Mouse (Mus musculus) midbrain, embryonic 13.5 days (tissue): ENCODE measurements at regions not wholly inside any gene's neighbourhood (a gene's known extent, or its start where the extent isn't known, plus 50 kb on each side); places are given as distances from the start of the nearest gene placed in this dataset.
A peak's percentile ranks its signal among the peaks of the same experiment; 100 is the strongest.

Source experiments
- ATAC-seq: fragments of 200-750 bp; cut with Nextera tagmentation; 2 replicates; pipeline ENCODE4 v1.8.0; 2017; ENCODE audit warnings: mild to moderate bottlenecking, moderate TSS enrichment, moderate library complexity
- H3K27ac ChIP-seq: fragments of 300-500 bp; sonication (generic); 2 replicates; pipeline ENCODE4 v1.5.1; 2015; ENCODE audit warnings: inconsistent platforms, mild to moderate bottlenecking, moderate library complexity
- H3K27me3 ChIP-seq: fragments of 300-500 bp; sonication (generic); 2 replicates; pipeline ENCODE4 v1.6.1; 2015; ENCODE audit warnings: mild to moderate bottlenecking, inconsistent platforms
- H3K36me3 ChIP-seq: fragments of 300-500 bp; sonication (generic); 2 replicates; pipeline ENCODE4 v1.6.1; 2015; ENCODE audit warnings: mild to moderate bottlenecking, inconsistent platforms
- H3K4me1 ChIP-seq: fragments of 300-500 bp; sonication (generic); replicated peaks from 2 replicates; pipeline ENCODE4 v1.6.1; 2015; ENCODE audit warnings: inconsistent platforms
- H3K4me2 ChIP-seq: fragments of 300-500 bp; sonication (generic); replicated peaks from 2 replicates; pipeline ENCODE4 v1.6.1; 2015; ENCODE audit warnings: moderate library complexity, mild to moderate bottlenecking, inconsistent platforms
- H3K4me3 ChIP-seq: fragments of 300-500 bp; sonication (generic); replicated peaks from 2 replicates; pipeline ENCODE4 v1.5.1; 2015; ENCODE audit warnings: mild to moderate bottlenecking, inconsistent platforms
- H3K9ac ChIP-seq: fragments of 300-500 bp; sonication (generic); replicated peaks from 2 replicates; pipeline ENCODE4 v1.6.1; 2015; ENCODE audit warnings: mild to moderate bottlenecking, inconsistent platforms
- H3K9me3 ChIP-seq: fragments of 300-500 bp; sonication (generic); 2 replicates; pipeline ENCODE4 v1.6.1; 2016; ENCODE audit warnings: mild to moderate bottlenecking, inconsistent platforms
- WGBS: fragments of 180-500 bp; shearing (Covaris S2); methylation state at CpG from one replicate; pipeline ENCODE4 v1.1.7; 2015; 5-methylcytosine and 5-hydroxymethylcytosine counted together

DNA sequence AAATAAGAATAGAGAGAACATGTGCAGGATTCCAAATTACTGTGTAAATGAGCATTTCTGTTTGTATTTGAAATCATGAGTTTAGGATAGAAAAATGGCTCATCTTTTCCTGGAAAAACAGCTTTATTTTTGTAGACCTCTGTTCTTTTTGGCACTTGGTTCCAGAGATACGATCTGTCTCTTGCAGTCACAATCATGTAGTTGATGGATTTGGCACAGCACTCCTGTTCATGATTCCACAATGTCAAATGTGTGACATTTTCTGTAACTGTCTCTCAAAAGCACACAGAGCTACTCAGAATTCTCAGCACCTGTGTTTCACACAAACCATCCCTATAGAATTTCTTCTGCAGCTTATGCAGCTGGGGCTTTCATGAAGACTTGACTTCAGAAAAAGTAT, 654.0 kb upstream of the Agtr1b start:
- ATAC-seq = no peak
- Histone ChIP-seq H3K4me3 (no peak overlapping the region), H3K9me3 (no peaks in the 10 kb centered on the region), H3K4me2 (no peak overlapping the region), H3K27ac (no peak overlapping the region), H3K4me1 (no peaks in the 10 kb centered on the region), H3K9ac (no peak overlapping the region), H3K36me3 (no peaks in the 10 kb centered on the region), H3K27me3 (no peaks in the 10 kb centered on the region)
- 81% methylated on average over 1 of the region's 1 CpGs for WGBS

DNA sequence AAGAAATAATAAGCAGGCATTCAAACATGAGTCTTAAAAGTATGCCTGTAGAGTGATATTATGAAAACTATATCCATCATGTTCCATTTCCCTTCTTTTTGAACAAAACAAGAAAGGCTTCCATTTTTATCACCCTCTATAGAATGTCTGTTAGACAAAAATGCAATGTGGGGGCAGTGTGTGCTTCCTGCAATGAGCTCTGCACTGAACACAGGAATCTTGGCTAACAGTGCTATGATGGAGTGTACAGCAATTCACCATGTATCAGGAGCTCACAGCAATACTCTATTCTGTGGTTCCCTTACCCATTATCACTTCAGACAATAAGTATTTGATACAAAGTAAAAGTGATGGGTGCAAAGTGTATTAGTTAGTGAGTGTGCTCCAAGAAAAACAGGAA, 653.3 kb upstream of the Agtr1b start:
- no peaks in the 10 kb centered on the region for H3K27me3 ChIP-seq
- no peak for ATAC-seq

DNA sequence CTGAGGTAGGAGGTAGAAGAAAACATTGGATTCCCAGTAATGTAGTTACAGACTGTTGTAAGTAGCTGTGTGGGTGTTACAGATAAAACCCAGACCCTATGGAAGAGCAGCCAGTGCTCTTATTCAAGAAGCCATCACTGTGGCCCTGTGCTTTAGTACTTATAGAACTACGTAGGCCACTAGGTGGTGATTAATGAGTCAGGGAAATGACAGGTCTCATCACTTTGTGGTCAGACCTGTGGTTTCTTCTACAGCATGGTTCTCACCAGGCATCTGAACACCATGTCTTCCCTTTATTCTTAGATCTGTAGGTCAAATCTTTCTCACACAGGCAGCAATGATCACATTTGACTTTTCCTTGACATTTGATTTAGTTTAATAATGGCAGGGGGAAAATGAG, 642.7 kb upstream of the Agtr1b start:
- Histone ChIP-seq H3K36me3 (no peaks in the 10 kb centered on the region), H3K9ac (no peak overlapping the region), H3K9me3 (no peaks in the 10 kb centered on the region), H3K4me3 (no peak overlapping the region), H3K27ac (no peak overlapping the region), H3K4me2 (no peak overlapping the region), H3K27me3 (no peaks in the 10 kb centered on the region), H3K4me1 (no peaks in the 10 kb centered on the region)
- no peak for ATAC-seq
- WGBS = 89% methylated on average over 1 of the region's 1 CpGs

More for the DNA sequence above, 653.3 kb upstream of the Agtr1b start:
- no peaks in the 10 kb centered on the region for H3K9me3 ChIP-seq
- H3K27ac ChIP-seq = no peak overlapping the region
- no peak overlapping the region for H3K9ac ChIP-seq
- no peaks in the 10 kb centered on the region for H3K4me1 ChIP-seq
- no peak overlapping the region for H3K4me2 ChIP-seq
- H3K4me3 ChIP-seq = no peak overlapping the region
- no peaks in the 10 kb centered on the region for H3K36me3 ChIP-seq

DNA sequence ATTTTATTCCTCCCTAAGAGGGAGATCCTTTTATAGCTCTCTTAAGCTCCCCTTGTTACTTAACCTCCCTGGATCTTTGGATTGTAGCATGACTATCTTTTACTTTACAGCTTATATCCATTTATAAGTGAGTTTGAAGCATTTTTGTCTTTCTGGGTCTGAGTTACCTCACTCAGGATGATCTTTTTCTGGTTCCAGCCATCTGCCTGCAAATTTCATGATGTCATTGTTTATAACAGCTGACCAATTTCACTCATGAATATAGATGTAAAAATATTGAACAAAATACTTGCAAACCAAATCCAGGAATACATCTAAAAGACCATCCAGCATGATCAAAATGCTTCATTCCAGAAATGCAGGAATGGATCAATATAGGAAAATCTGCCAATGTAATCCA, 631.3 kb upstream of the Agtr1b start:
- Histone ChIP-seq H3K9me3 (no peaks in the 10 kb centered on the region), H3K9ac (no peak overlapping the region), H3K4me3 (no peak overlapping the region), H3K36me3 (no peaks in the 10 kb centered on the region), H3K27me3 (no peaks in the 10 kb centered on the region), H3K4me1 (no peaks in the 10 kb centered on the region), H3K4me2 (no peak overlapping the region), H3K27ac (no peak overlapping the region)
- no peak for ATAC-seq

DNA sequence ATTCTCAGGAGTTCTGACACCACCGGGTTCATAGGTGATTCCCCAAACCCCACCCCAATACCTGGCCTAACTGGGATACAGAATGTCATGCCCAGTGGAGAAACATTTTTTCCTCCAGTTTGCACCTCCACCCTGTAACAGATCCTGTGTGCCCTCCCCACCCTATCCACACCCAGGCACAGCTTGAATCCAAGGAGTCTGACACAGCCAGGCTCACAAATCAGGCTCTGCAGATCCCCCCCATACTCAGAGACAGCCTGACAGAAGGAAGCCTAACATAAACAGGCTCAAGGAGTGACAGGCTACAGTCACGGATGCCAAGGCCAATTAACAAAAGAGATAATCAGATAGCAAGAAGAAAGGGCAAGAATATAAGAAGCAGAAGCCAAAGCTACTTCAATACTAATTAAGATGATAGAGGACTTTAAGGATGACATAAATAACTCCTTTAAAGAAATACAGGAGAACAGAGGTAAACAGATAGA, 622.6 kb upstream of the Agtr1b start:
- ATAC-seq = no peak

DNA sequence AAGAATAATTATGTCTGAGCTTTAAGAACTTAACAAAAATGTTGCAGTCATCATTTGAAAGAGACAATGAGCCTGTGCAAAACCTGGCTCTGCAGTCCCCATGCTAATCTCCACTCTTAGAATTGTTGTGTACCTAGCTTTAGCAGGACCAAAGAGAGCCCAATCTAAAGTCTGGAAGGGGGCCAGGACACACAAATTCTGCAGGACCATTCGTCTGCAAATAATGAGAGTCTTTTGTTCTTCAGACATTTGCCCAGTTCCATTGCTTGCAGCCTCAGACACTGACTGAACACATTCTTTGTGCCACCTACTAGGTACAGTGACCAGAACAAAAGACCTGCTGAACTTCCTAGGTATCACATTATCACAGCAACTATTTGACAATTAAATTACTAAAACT, 620.0 kb upstream of the Agtr1b start:
- Histone ChIP-seq H3K4me2 (0 out of 2 replicates have a peak overlapping the region, but pooled peaks have one; percentile 13), H3K9me3 (no peaks in the 10 kb centered on the region; the same call in 1 of the 2 replicates), H3K27ac (peak overlapping the region; percentile 68), H3K27me3 (no peaks in the 10 kb centered on the region), H3K4me1 (peaks cover 25% of the 10 kb centered on the region), H3K4me3 (no peak overlapping the region), H3K36me3 (no peaks in the 10 kb centered on the region), H3K9ac (no peak overlapping the region)
- 0% methylated on average over 1 of the region's 1 CpGs for WGBS
- ATAC-seq = peak; percentile 69

More for the DNA sequence above, 622.6 kb upstream of the Agtr1b start:
- no peak overlapping the region for H3K9ac ChIP-seq
- no peaks in the 10 kb centered on the region for H3K27me3 ChIP-seq
- peaks cover 22% of the 10 kb centered on the region for H3K4me1 ChIP-seq
- no peaks in the 10 kb centered on the region for H3K36me3 ChIP-seq
- WGBS = 49% methylated on average over 2 of the region's 2 CpGs
- H3K4me3 ChIP-seq = no peak overlapping the region
- H3K27ac ChIP-seq = no peak overlapping the region
- H3K9me3 ChIP-seq = no peaks in the 10 kb centered on the region; the same call in 1 of the 2 replicates
- H3K4me2 ChIP-seq = no peak overlapping the region

DNA sequence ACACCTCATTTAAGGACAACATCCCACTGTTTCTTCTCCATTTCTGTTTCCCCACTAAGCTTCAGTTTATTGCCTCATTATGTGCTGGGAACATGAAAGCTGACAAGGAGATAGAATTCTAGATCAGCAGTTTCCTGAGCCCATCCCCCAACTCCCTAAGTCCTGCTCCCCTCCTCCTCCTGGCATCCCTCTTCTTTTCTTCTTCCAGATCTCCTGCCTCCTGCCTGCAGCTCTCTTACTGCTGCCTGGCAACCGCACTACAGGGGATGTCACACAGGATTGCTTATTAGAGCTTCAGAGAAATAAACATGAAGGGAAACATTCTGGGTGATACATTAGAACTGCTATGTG, 619.4 kb upstream of the Agtr1b start:
- peak overlapping the region; percentile 13; the same call in 1 of the 2 replicates for H3K4me2 ChIP-seq
- WGBS = 0% methylated on average over 1 of the region's 1 CpGs
- no peak overlapping the region for H3K4me3 ChIP-seq
- no peaks in the 10 kb centered on the region; the same call in 1 of the 2 replicates for H3K9me3 ChIP-seq
- no peaks in the 10 kb centered on the region for H3K36me3 ChIP-seq
- peaks cover 25% of the 10 kb centered on the region for H3K4me1 ChIP-seq
- peak overlapping the region; percentile 68 for H3K27ac ChIP-seq
- no peaks in the 10 kb centered on the region for H3K27me3 ChIP-seq
- no peak overlapping the region for H3K9ac ChIP-seq
- peak; percentile 93 for ATAC-seq

DNA sequence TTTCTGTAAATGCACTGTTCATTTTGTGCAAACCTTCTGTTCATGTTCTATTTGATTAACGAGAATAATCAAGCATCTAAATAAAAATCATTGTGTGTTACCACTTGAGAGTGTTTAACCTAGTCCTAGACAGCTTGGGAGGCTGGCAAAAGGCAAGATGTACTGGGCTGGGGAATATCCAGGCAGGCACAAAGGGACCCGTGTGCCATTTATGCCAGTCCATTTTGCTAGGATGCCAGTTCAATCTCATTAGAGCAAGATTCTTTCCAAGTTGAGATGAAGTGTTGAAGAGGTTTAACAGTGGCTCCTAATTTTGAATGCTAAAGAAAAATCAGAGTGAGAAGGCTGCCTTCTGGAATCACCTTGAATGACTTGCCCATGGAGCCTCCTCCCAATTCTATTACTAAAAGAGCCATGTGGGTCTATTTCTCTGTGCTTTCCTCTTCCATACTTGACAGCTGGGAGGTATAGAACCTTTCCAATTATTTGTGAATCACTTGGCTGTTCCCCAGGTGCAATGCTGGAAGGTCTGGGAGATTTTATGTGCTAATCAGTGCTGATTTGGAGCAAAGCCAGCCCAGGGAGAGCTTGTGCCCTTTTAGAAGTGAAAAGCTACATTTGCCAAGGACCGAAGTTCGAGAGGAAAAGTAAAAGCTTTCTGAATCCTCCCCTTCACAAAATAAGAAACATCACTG, 618.9 kb upstream of the Agtr1b start:
- Histone ChIP-seq H3K4me2 (peak overlapping the region; percentile 13; the same call in 1 of the 2 replicates), H3K9ac (no peak overlapping the region), H3K9me3 (no peaks in the 10 kb centered on the region), H3K4me1 (peaks cover 25% of the 10 kb centered on the region), H3K27me3 (no peaks in the 10 kb centered on the region), H3K27ac (peak overlapping the region; percentile 68), H3K36me3 (no peaks in the 10 kb centered on the region), H3K4me3 (no peak overlapping the region)
- ATAC-seq = peak; percentile 57
- 43% methylated on average over 4 of the region's 4 CpGs for WGBS

DNA sequence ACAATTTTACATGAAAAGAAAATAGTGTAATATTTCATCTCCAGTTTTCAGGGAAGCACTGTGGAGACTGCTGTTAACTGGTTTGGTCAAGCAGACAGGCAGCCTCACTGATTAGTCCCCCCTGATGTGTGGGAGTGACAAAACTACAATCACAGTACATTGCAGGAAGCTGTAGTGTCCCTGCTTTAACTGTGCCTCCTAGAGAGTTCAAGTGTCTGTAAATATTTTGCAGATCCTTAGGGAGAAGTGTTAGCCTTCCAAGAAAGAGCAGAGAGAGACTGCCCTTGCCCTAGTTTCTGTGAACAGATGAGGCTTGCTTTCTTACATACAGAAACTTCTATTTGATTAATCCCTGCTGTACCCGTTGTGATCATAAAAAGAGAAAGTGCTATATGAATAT, 617.2 kb upstream of the Agtr1b start:
- no peaks in the 10 kb centered on the region for H3K9me3 ChIP-seq
- H3K27ac ChIP-seq = no peak overlapping the region
- WGBS = 45% methylated on average over 1 of the region's 1 CpGs
- no peak overlapping the region for H3K4me3 ChIP-seq
- H3K36me3 ChIP-seq = no peaks in the 10 kb centered on the region
- H3K9ac ChIP-seq = no peak overlapping the region
- H3K4me1 ChIP-seq = peaks cover 25% of the 10 kb centered on the region
- ATAC-seq = peak; percentile 54
- H3K27me3 ChIP-seq = no peaks in the 10 kb centered on the region
- H3K4me2 ChIP-seq = no peak overlapping the region

DNA sequence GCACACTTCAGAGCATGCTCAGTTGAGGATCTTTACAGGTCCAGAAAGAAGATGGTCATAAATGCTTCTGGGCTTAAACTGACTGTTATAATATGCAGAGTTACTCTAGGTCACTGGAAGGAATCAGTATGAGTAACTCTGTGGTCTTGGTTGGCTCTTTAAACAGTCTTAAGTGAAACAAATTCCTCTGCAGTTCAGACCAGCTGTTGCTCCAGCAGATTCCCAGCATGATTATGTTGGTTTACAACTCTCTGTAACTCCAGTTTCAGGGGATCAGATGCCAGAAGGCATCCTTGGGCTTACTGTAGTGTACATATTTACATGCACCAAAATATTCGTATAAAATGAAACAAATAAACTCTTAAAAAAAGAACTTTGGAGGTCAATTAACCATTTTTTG, 606.1 kb upstream of the Agtr1b start:
- Histone ChIP-seq H3K9me3 (no peaks in the 10 kb centered on the region), H3K4me1 (no peaks in the 10 kb centered on the region), H3K36me3 (no peaks in the 10 kb centered on the region), H3K9ac (no peak overlapping the region), H3K27me3 (no peaks in the 10 kb centered on the region), H3K4me2 (no peak overlapping the region), H3K4me3 (no peak overlapping the region), H3K27ac (no peak overlapping the region)
- ATAC-seq = no peak
- 87% methylated on average over 1 of the region's 1 CpGs for WGBS
